Mouse (Mus musculus) hindbrain, embryonic 12.5 days (tissue): ENCODE measurements at regions not wholly inside any gene's neighbourhood (a gene's known extent, or its start where the extent isn't known, plus 50 kb on each side); places are given as distances from the start of the nearest gene placed in this dataset.

Experiments used
- ATAC-seq: fragments of 200-750 bp; cut with Nextera tagmentation; 2 replicates; pipeline ENCODE4 v1.8.0; 2017; ENCODE audit warnings: moderate TSS enrichment; ENCODE audit not compliant: low FRiP score
- H3K27ac ChIP-seq: fragments of 300-500 bp; sonication (generic); 2 replicates; pipeline ENCODE4 v1.5.1; 2016; ENCODE audit warnings: mild to moderate bottlenecking
- H3K27me3 ChIP-seq: fragments of 300-500 bp; sonication (generic); 2 replicates; pipeline ENCODE4 v1.6.1; 2016; ENCODE audit warnings: mild to moderate bottlenecking
- H3K36me3 ChIP-seq: fragments of 300-500 bp; sonication (generic); 2 replicates; pipeline ENCODE4 v1.6.1; 2016; ENCODE audit warnings: mild to moderate bottlenecking
- H3K4me1 ChIP-seq: fragments of 300-500 bp; sonication (generic); 2 replicates; pipeline ENCODE4 v1.6.1; 2016
- H3K4me2 ChIP-seq: fragments of 300-500 bp; sonication (generic); replicated peaks from 2 replicates; pipeline ENCODE4 v1.6.1; 2016; ENCODE audit warnings: mild to moderate bottlenecking
- H3K4me3 ChIP-seq: fragments of 300-500 bp; sonication (generic); 2 replicates; pipeline ENCODE4 v1.5.1; 2016; ENCODE audit warnings: mild to moderate bottlenecking
- H3K9ac ChIP-seq: fragments of 300-500 bp; sonication (generic); 2 replicates; pipeline ENCODE4 v1.6.1; 2016; ENCODE audit warnings: mild to moderate bottlenecking, moderate library complexity
- H3K9me3 ChIP-seq: fragments of 300-500 bp; sonication (generic); replicated peaks from 2 replicates; pipeline ENCODE4 v1.6.1; 2016; ENCODE audit warnings: mild to moderate bottlenecking
- WGBS: fragments of 180-500 bp; shearing (Covaris S2); methylation state at CpG from one replicate; pipeline ENCODE4 v1.1.7; 2016; 5-methylcytosine and 5-hydroxymethylcytosine counted together

GRCm38 (mm10) chr2:148325362-148325761 is 69.8 kb upstream of the Sstr4 start:
- Histone ChIP-seq H3K9ac (no peak overlapping the region), H3K4me3 (no peak overlapping the region), H3K27ac (no peak overlapping the region), H3K4me1 (no peaks in the 10 kb centered on the region), H3K27me3 (no peaks in the 10 kb centered on the region), H3K4me2 (no peak overlapping the region), H3K36me3 (no peaks in the 10 kb centered on the region), H3K9me3 (no peaks in the 10 kb centered on the region)
- no peak for ATAC-seq
- WGBS = 93% methylated on average over 3 of the region's 3 CpGs

- Histone ChIP-seq H3K27me3 (no peaks in the 10 kb centered on the region), H3K9me3 (no peaks in the 10 kb centered on the region), H3K36me3 (no peaks in the 10 kb centered on the region), H3K9ac (no peak overlapping the region), H3K27ac (no peak overlapping the region), H3K4me3 (no peak overlapping the region), H3K4me1 (no peaks in the 10 kb centered on the region), H3K4me2 (no peak overlapping the region)
- ATAC-seq = no peak
- WGBS = 47% methylated on average over 4 of the region's 4 CpGs
Observed at GRCm38 (mm10) chr2:148325854-148326387, 69.2 kb upstream of the Sstr4 start.

- no peak overlapping the region for H3K27ac ChIP-seq
- no peaks in the 10 kb centered on the region for H3K36me3 ChIP-seq
- no peaks in the 10 kb centered on the region for H3K9me3 ChIP-seq
- no peak overlapping the region for H3K4me2 ChIP-seq
- H3K4me1 ChIP-seq = no peaks in the 10 kb centered on the region
- no peak overlapping the region for H3K9ac ChIP-seq
- peak; percentile 29; the same call in 1 of the 2 replicates for ATAC-seq
- no peak overlapping the region for H3K4me3 ChIP-seq
- WGBS = 49% methylated on average over 2 of the region's 2 CpGs
- H3K27me3 ChIP-seq = no peaks in the 10 kb centered on the region
Observed at GRCm38 (mm10) chr2:148326414-148326813, 68.7 kb upstream of the Sstr4 start.

- Histone ChIP-seq H3K9me3 (no peaks in the 10 kb centered on the region), H3K36me3 (no peaks in the 10 kb centered on the region), H3K27ac (no peak overlapping the region), H3K4me1 (no peaks in the 10 kb centered on the region), H3K9ac (no peak overlapping the region), H3K4me2 (no peak overlapping the region), H3K27me3 (no peaks in the 10 kb centered on the region), H3K4me3 (no peak overlapping the region)
- 79% methylated on average over 1 of the region's 1 CpGs for WGBS
- ATAC-seq = no peak
Observed at GRCm38 (mm10) chr2:148327552-148327951, 67.6 kb upstream of the Sstr4 start.

GRCm38 (mm10) chr2:148330368-148330767 is 64.8 kb upstream of the Sstr4 start:
- Histone ChIP-seq H3K4me1 (no peaks in the 10 kb centered on the region), H3K9ac (no peak overlapping the region), H3K36me3 (no peaks in the 10 kb centered on the region), H3K4me2 (no peak overlapping the region), H3K9me3 (no peaks in the 10 kb centered on the region), H3K27me3 (no peaks in the 10 kb centered on the region), H3K4me3 (no peak overlapping the region), H3K27ac (no peak overlapping the region)
- ATAC-seq = no peak
- 88% methylated on average over 2 of the region's 2 CpGs for WGBS

GRCm38 (mm10) chr2:148334555-148334954 is 60.6 kb upstream of the Sstr4 start:
- Histone ChIP-seq H3K4me2 (no peak overlapping the region), H3K9me3 (no peaks in the 10 kb centered on the region), H3K27ac (no peak overlapping the region), H3K4me3 (no peak overlapping the region), H3K4me1 (no peaks in the 10 kb centered on the region), H3K27me3 (no peaks in the 10 kb centered on the region), H3K9ac (no peak overlapping the region), H3K36me3 (no peaks in the 10 kb centered on the region)
- ATAC-seq = no peak
- 92% methylated on average over 1 of the region's 1 CpGs for WGBS

GRCm38 (mm10) chr2:148336626-148337025 is 58.5 kb upstream of the Sstr4 start:
- 86% methylated on average over 2 of the region's 2 CpGs for WGBS
- Histone ChIP-seq H3K4me2 (no peak overlapping the region), H3K9me3 (no peaks in the 10 kb centered on the region), H3K9ac (no peak overlapping the region), H3K27me3 (no peaks in the 10 kb centered on the region), H3K27ac (no peak overlapping the region), H3K4me3 (no peak overlapping the region), H3K36me3 (no peaks in the 10 kb centered on the region), H3K4me1 (no peaks in the 10 kb centered on the region)
- no peak for ATAC-seq

- H3K27me3 ChIP-seq = no peaks in the 10 kb centered on the region
- no peaks in the 10 kb centered on the region for H3K9me3 ChIP-seq
- no peak overlapping the region for H3K27ac ChIP-seq
- H3K36me3 ChIP-seq = no peaks in the 10 kb centered on the region
- no peak overlapping the region for H3K9ac ChIP-seq
- WGBS = 52% methylated on average over 6 of the region's 6 CpGs
- no peaks in the 10 kb centered on the region for H3K4me1 ChIP-seq
- no peak overlapping the region for H3K4me2 ChIP-seq
- H3K4me3 ChIP-seq = no peak overlapping the region
- no peak for ATAC-seq
Observed at GRCm38 (mm10) chr2:148338308-148338768, 56.8 kb upstream of the Sstr4 start.

GRCm38 (mm10) chr2:148338894-148339293 is 56.2 kb upstream of the Sstr4 start:
- H3K4me3 ChIP-seq = no peak overlapping the region
- no peaks in the 10 kb centered on the region for H3K9me3 ChIP-seq
- no peak overlapping the region for H3K27ac ChIP-seq
- H3K4me2 ChIP-seq = no peak overlapping the region
- H3K27me3 ChIP-seq = no peaks in the 10 kb centered on the region
- no peaks in the 10 kb centered on the region for H3K4me1 ChIP-seq
- no peaks in the 10 kb centered on the region for H3K36me3 ChIP-seq
- ATAC-seq = no peak
- no peak overlapping the region for H3K9ac ChIP-seq

- no peaks in the 10 kb centered on the region for H3K27me3 ChIP-seq
- H3K4me1 ChIP-seq = no peaks in the 10 kb centered on the region
- H3K9ac ChIP-seq = no peak overlapping the region
- no peak for ATAC-seq
- no peak overlapping the region for H3K4me3 ChIP-seq
- no peak overlapping the region for H3K27ac ChIP-seq
- H3K36me3 ChIP-seq = no peaks in the 10 kb centered on the region
- WGBS = 84% methylated on average over 2 of the region's 2 CpGs
- no peaks in the 10 kb centered on the region for H3K9me3 ChIP-seq
- H3K4me2 ChIP-seq = no peak overlapping the region
Observed at GRCm38 (mm10) chr2:148344193-148344592, 51.0 kb upstream of the Sstr4 start.
